Mouse (Mus musculus) brain, embryonic 18.5 days (tissue): Measurements from ENCODE around the gene Slc45a3.

ENCODE experiments used
- DNase-seq: peaks from one replicate; pipeline ENCODE4 v3.0.0-alpha.2; 2012; ENCODE audit warnings: low read depth, low spot score

Gene Slc45a3

GRCm38 (mm10) chr1:132026925-132027646 lies 64.3 kb downstream of the Slc45a3 start:
- DNase-seq: no peak

GRCm38 (mm10) chr1:132027978-132028377 lies 65.2 kb downstream of the Slc45a3 start:
- DNase-seq: no peak

GRCm38 (mm10) chr1:132028413-132028812 lies 65.6 kb downstream of the Slc45a3 start:
- no peak for DNase-seq

- no peak for DNase-seq
These were observed 67.8 kb downstream of the Slc45a3 start for GRCm38 (mm10) chr1:132030574-132030973.

GRCm38 (mm10) chr1:132032172-132032571 lies 69.4 kb downstream of the Slc45a3 start:
- no peak for DNase-seq
